In genomic region chr2:151513525-151514285, GRCm38 (mm10) we compare ENCODE assay signal across 15 mouse cellular contexts. TPM values are rescaled to one million over a fixed set of nuclear protein-coding genes. Genes with fewer than 3 reads are reported as not detected.
DNase-seq lines count a peak whose midpoint lies in the region; ATAC-seq lines count a peak whose summit lies in the region.
"Had no signal": no experiment of that assay in that cellular context is flagged by ENCODE, and none has a peak within 500 bp of the region (broad histone marks: within the 10 kb centered on the region; RNA-seq: fewer than 3 reads in every experiment).

No protein-coding gene starts in this region.

- ATAC-seq in CD4-positive, CD25-positive, alpha-beta regulatory T cell, adult 4 months = no peak

- peak; percentile 21 for DNase-seq in CD4-positive, CD25-positive, alpha-beta regulatory T cell, adult 2 months (ENCODE audit: low read depth, low spot score)
- DNase-seq in kidney, postnatal 14 days = peak; percentile 15
- no peak for DNase-seq in kidney, adult 18-20 months
- peak; percentile 52 to 61 for DNase-seq in right cerebral cortex, adult 2 months (ENCODE audit: low spot score in 2 of 2)
- no peak for DNase-seq in right cerebral cortex, postnatal 14 days
- DNase-seq in telencephalon, adult 2 months (ENCODE audit: low read depth, low spot score) = peak; percentile 86
- no peak for DNase-seq in kidney, postnatal 36 days
- DNase-seq: adrenal gland, postnatal 36 days; cerebellum, postnatal 14 days had no signal

RNA-seq across cellular contexts. Expression of gene Nsfl1c, which starts 19.7 kb away (rescaled TPM):
- 100 to 1,000 TPM; 137 to 165 TPM for polyA plus RNA-seq in CD4-positive, CD25-positive, alpha-beta regulatory T cell, adult 4 months (2017; shearing (Covaris generic))

RNA-seq across cellular contexts. Expression of gene Fkbp1a, which starts 28.6 kb away (rescaled TPM):
- polyA plus RNA-seq in CD4-positive, CD25-positive, alpha-beta regulatory T cell, adult 4 months (2017; shearing (Covaris generic)) = 100 to 1,000 TPM; 213 to 231 TPM

RNA-seq across cellular contexts. Expression of gene 4921509C19Rik, which starts 37.8 kb away (rescaled TPM):
- not detected for polyA plus RNA-seq in CD4-positive, CD25-positive, alpha-beta regulatory T cell, adult 4 months (2017; shearing (Covaris generic))
- polyA plus RNA-seq: gonadal fat pad, adult 2 months; hindbrain, embryonic 13.5 days; liver, embryonic 16.5 days; neural tube, embryonic 11.5 days; small intestine, adult 2 months had no signal

RNA-seq across cellular contexts. Expression of gene Sdcbp2, which starts 58.7 kb away (rescaled TPM):
- 100 to 1,000 TPM in 1 of 2 experiments, 10 to 100 TPM in 1; 99.8 to 108 TPM for polyA plus RNA-seq in CD4-positive, CD25-positive, alpha-beta regulatory T cell, adult 4 months (2017; shearing (Covaris generic))

Comparison
In these comparisons a context has a peak if more than half of its experiments do, and no peak if none do; other contexts are left out.
1. DNase-seq: peak in CD4-positive, CD25-positive, alpha-beta regulatory T cell, adult 2 months (single experiment), kidney, postnatal 14 days (single experiment), right cerebral cortex, adult 2 months (2 of 2) and telencephalon, adult 2 months (single experiment); none in kidney, adult 18-20 months (single experiment), right cerebral cortex, postnatal 14 days (single experiment) and kidney, postnatal 36 days (0 of 2).